Mouse (Mus musculus) testis, adult 2 months (tissue): ENCODE data around the gene Arpc3.

Experiments
- CTCF ChIP-seq: fragments of 200-500 bp; IDR thresholded peaks from 2 replicates; pipeline ENCODE4 v1.5.1; 2012; ENCODE audit warnings: low read depth, mild to moderate bottlenecking, inconsistent platforms, low read length, moderate library complexity; ENCODE audit not compliant: control insufficient read depth, insufficient read depth, insufficient replicate concordance
- POLR2A ChIP-seq: fragments of 200-500 bp; IDR thresholded peaks from 2 replicates; pipeline ENCODE4 v1.6.1; 2012; ENCODE audit warnings: low read depth, mild to moderate bottlenecking, inconsistent platforms, low read length, moderate library complexity; ENCODE audit not compliant: control insufficient read depth

DNA sequence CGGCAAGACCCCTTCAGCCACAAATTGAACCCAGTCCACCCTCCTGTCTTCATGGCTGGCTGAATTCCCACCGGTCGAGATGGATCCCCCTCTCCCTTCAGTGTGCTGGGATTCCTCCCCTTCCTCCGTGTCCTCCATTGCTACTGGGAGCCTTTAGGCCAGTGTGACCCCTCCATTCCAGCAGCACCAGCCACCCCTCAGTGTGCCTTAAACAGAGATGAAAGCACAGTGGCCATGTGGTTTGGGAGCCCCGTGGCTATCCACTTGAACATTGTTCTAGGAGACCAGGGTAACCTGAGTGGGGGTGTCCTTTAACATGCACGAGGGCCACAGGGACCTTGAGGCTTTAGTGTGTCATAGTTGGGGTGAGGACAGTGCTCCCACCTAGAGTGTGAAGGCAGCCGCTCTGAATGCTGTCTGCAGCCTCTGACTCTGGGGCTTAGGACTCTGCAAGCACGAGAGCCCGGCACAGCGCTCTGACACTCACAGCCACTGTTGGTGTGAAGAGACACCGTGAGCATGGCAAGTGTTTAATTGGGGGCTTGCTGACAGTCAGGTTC lies 53.5 kb downstream of the Arpc3 start:
- TF ChIP-seq CTCF (no peak), POLR2A (no peak)
